Mouse (Mus musculus): ENCODE measurements around the gene Tmprss4.
A peak's percentile ranks its signal among the peaks of the same experiment; 100 is the strongest.

The Tmprss4 gene

GRCm38 (mm10) chr9:45136442-45137169 lies 67.3 kb downstream of the Tmprss4 start:
- DNase-seq = no peak

DNA sequence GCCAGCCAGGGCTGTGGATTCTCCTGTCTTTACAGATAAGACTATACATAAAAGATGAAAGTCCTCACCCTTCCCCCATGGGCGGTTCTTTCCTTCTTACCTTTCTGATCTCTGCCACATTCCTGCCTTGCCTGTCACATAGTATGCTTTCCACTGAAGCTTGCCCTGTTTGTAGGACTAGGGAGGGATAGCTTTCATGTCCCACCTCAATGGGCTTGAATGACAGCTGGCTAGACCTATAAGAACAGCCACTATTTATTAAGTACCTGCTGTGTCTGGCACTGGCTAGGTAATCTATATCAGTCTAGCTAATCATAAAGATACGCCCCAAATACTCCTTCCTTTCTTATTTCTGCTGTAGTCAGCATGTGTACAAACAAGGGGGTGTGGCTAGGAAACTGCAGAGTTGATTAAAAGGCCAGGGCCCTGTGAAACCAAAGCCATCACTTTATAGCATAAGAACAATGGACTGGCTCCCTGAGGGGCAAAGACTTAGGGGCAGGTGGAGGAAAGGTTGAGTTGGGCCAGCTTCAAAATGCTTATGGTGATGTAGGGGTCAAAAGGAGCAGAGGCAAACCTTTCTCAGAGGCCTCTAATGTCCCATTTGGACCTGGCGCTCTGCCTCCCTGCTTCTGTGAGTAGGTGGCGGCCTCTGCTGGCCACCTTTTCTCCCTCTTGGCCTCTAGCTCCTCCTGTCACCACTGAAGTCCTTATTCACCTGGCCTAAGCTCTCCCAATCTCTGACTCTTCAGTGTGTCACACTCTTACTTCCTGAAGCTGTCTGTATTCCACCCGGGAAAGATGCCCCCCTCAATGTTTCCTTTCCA lies 70.2 kb downstream of the Tmprss4 start:
- DNase-seq = peak; percentile 80 to 83

GRCm38 (mm10) chr9:45130119-45130518 lies 73.8 kb downstream of the Tmprss4 start:
- peak in 1 of 2 experiments; percentile 55 for DNase-seq

DNA sequence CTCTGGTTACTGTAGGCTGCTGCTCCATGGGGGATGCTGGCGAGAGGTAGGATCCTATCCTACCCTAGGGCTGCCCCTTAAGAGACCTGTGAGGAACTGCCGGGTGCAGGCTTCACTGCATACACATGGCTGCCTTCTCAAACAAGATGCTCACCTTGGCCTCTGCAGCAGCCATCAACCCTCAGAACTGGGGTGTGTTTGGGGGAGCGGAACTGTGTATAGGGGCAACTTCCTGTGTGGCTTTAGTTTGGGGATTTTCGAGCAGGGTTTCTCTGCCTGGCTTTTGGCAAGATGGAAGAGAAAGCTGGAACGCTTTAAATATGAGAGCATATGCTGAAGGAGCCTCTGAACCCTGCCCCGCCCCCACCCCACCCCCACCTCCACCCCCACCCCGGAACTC lies 77.0 kb downstream of the Tmprss4 start:
- peak in 1 of 2 experiments; percentile 59 for DNase-seq

DNA sequence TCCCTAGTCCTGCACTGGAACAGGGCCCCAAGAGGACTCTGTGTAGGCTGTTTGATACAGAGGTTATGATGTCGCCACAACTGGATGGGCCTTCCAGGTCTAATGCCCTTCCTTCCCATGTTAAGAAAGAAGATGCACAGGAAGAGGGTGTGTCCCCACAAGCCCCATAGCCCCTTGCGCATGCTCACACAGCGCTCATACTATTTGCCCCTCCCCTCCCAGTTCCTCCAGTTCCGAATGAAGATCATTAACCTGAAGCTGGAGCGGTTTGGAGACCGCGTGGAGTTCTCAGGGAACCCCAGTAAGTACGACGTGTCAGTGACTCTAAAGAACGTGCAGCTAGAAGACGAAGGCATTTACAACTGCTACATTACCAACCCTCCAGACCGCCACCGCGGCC lies 78.7 kb downstream of the Tmprss4 start:
- DNase-seq = no peak
